Mouse (Mus musculus) regulatory T cell (primary cell): ENCODE data around the gene Plekha5.

Source experiments
- in situ Hi-C: fragments of 300-600 bp; cut with MboI, MseI; formaldehyde crosslinking; loops from one replicate; pipeline ENCODE4 v1.15.1; 2025; ENCODE audit warnings: high pct_unique_total_duplicates

The Plekha5 gene

DNA sequence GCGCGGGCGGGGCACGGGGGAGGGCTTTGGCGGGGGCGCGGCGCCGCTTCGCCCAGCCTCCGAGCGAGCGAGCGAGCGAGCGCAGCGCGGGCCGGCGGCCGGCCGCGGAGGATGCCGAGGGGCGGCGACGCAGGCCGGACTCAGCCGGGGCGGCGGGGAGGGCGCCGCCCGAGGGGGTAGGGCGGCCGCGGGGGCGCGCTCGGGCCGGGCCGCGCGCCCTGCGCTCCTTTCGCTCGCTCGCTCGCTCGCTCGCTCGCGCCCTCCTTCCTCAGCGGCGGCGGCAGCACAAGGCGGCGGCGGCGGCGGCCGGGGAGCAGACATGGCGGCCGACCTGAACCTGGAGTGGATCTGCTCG is at the start of gene Plekha5:
Gene Plekha5 (plus strand): TSS at position 209 of the 355 bp plus-strand sequence.
- in situ Hi-C loops, result no loop called here

DNA sequence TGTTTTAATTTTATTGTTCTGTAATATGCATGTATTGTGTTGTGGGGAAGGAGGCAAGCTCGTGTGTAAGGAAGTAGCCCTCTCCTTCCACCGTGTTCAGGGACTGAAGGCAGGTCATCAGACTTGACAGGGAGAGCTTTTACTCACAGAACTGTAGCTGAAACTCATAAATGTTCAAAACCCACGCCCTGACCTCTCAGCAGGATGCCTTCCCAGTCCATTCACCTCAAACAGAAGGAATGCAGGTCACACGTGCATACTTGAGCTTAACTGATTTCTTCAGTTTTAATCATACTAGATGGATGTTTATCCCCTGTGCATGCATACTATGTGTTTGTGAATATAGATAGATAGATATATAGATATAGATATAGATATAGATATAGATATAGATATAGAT is 48.2 kb upstream of the Plekha5 start:
- in situ Hi-C loops, result loop anchor here (10.0 kb wide), 1 partner anchor 1619 kb away; no protein-coding TSS in a partner anchor

DNA sequence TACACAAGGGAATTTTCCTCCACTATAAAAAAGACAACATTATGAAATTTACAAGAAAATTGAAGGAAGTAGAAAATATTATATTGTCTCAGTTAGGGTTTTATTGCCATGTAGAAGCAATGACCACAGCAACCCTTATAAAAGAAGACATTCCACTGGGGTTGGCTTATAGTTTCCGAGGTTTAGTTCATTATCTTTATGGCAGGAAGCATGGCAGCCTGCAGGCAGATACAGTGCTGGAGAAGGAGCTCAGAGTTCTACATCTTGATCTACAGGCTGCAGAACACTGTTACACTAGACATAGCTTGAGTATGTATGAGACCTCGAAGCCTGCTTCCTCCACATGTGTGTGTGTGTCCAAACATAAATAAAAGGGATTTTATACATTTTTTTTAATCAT is 43.3 kb upstream of the Plekha5 start:
- in situ Hi-C loops, result no loop called here

DNA sequence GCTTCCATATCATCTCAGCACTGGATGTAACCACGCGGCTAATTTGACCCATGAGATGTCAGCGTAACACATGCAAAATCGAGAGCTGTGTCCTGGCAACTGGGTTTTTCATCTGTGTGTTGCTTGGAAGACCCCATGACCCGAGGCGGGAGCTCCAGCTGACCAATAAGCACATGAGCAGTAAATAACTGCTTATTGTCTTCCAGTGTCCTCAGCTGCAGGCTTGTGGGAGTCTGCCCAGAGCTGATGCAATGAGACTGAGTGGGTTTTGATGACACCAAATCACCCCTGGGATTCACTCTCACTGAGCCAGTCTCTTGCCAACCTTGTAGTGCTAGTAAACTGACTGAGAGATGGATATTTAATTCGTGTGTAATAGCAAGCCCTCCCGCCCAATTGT is 42.7 kb upstream of the Plekha5 start:
- in situ Hi-C loops, result no loop called here

DNA sequence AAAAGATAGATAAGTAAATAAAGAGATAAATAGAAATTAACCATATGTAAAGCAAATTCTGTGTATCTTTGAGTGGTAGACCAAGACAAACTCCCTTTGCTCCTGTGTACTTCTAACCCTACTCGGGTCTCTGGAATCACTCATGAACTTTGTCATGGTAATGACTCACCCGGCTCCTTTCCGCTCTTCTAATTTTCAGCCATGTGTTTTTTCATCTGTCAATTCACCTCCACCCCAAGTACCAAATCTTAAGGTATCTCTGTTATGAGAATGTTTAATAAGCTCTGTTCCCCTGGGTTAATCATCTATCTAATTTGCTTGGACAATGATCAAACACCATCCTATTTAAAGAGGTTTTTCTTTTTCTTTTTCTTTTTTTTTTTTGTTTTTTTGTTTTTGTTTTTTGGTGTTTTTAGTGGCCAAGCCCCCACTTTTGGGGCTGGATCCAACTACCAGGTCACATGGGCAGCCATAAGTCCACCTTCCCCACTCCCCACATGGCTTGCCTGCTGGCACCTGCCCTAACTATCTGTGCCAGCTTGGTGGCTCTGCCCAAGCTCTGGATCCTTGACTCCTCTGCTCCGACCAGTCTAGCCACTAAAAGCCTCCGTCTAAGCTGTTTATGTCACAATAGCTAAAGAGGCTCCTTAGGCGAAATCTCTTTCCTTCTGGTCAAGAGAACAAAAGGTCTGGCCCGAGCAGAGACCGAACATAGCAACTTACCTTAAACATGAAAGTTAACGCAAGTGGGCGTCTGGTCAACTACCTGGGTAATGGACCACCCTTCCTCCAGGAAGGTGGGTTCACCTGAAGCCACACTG is 40.1 kb upstream of the Plekha5 start:
- in situ Hi-C loops, result no loop called here

DNA sequence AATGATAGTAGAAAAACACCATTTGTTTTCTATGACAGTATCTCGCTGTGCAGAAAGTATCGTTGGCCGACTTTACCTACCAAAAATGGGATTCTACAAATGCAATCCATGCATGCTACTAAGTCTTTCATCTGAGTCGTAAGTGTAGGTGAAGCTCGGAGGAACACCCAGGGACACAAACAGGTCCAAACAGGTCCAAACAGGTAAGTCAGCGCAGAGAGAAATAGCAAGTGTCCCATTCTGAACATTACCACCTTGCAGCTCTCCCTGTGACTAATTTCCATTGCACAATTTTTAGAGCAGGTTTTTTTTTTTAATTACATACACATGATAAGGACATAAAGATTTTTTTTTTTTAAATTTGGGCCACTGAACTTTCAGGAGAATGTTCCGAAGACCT is 27.2 kb upstream of the Plekha5 start:
- in situ Hi-C loops, result no loop called here

DNA sequence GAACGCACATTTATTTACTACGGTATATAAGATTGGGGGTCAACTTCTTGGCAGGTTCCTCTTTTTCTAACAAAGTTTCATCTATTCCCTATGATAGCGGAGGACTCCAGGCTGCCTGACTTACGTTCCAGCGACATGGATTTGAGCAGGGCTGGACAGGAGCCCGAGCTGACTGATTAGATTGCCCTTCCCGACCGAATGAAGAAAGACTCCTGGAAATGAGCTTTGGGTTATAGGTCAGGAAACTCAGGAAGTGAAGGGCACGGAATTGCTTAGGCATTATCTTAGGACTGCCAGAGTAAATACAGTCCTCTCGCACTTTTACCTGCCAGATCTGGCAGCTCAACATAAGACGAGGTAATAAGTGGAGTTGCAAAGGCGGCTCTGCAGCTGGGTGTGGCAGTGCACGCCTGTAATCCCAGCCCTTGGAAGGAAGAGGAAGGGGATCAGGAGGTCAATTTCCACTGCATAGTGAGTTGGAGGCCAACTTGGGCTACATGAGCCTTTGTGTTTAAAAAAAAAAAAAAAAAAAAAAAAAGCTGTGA is 21.0 kb upstream of the Plekha5 start:
- in situ Hi-C loops, result no loop called here

DNA sequence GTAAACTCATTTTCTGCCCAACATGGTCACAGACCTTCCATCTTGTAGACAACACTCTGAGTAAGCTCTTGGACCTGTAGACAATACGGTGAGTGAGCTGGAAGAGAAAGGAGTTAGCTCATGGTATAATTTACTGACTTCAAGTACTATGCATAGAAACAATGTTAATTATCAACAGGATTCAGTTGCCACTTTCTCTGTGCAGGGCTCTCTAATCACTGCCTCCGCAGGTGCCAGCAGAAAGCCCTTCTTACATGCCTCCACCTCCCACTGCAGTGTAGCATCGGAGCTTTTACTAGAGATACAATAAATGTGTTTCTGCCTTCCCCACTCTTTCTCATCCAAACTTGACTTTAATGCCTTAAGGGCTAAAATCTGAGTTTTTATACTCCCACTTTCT is 11.9 kb upstream of the Plekha5 start:
- in situ Hi-C loops, result no loop called here

DNA sequence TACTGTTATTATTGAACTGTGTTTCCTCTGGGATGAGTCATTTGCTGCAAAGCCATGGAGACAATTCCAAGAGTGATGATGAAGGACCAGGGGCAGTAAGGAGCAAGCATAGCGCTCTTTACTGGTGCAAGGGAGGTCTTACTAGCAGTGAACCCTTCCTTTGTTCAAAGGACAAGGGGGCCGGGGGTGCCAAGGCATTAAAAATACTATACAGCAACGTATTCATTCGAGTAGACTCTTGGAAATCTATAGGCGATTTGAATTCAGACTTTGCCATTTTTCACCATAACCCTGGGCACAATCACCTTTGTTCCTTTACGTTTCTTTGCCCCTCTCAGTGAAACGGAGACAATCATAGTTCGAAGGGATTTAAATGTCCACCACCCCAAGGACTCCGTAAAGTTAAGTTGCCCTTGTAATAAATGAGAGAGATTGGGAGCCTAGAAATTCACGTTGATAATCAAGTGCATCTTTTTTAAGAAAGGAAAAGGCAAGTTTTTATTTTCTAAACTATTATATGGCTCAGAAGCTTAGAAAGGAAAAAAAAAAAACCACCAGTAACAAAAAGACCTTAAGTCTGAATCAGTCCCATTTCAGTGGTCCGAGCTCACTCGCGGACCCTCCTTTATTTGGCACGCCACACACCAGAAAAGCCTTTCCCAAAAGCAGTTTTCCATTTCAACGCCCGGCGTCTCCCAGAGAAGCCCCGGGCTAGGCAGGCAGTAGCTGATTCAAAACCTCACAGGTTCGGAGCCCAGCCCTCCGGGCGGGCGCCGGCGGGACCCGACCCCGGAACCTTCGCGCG is 611 bp upstream of the Plekha5 start:
- in situ Hi-C loops, result no loop called here

DNA sequence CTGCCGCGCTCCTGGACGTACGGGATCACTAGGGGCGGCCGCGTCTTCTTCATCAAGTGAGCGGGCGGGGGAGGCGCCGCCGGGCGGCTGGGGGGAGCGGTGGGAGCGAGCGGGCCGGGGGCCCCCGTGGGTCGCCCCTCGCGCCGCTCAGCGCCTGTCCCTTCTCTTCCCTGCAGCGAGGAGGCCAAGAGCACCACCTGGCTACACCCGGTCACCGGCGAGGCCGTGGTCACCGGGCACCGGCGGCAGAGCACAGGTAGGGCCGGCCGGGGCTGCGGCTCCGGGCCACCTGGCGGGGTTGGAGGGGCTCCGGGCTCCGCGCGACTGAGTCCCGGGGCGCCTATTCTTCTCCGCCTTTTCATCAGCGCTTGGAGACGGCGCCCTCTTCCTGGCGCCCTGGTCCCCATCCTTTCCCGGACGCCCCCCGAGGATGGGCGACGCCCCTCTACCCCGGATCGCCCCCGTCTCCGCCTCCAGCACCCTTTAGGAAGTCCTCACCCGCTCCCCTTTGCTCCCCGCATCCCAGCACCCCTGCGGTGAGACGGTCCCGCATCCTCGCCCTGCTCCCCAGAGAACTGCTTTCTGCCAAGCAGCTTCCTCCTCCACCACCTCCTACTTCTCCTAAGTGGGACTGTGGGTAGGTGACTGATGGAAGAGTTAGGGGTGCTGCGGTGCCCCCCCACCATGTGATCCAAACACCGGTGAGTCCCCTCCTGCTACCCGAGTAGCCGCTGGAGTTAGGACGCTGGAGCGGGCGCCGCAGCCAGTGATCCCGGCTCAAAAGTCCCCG is 542 bp downstream of the Plekha5 start:
- in situ Hi-C loops, result no loop called here

DNA sequence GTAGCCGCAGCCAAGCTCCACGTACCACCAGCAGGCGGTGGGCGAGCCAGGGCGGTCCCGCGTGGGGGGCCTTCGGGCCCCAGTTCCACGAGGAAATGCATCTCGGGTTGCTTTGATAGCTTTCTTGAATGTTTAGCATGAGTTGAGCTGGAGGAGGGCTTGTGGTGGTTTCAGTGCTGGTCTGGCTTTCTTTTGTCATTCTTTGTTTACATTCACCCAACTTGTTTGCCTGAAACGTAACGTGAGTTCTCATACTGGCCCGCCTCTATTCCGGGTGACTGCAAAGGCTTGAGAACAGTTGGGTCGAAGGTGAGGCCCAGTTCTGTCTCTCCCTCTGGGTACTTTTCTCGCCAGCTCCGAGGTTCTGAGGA is 1.1 kb downstream of the Plekha5 start:
- in situ Hi-C loops, result no loop called here

DNA sequence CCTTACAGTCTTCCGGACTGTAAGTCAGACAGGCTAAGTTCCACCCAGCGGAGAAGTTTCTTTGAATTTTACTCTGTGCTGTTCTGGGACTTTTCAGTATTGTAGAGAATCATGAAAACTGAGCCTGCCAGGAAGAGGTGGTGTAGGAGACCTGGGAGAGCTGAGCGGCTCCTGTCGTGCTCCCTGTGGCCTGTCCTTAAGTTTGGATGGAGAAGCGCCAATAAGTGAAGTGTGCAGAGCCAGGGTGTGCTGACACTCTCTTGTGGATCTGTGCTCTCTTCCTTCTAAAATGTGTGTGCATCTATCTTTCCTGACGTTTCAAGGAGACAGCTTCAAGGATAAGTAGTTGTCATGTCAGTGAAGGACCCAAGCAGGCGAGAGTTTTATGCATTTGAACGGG is 5.4 kb downstream of the Plekha5 start:
- in situ Hi-C loops, result no loop called here

DNA sequence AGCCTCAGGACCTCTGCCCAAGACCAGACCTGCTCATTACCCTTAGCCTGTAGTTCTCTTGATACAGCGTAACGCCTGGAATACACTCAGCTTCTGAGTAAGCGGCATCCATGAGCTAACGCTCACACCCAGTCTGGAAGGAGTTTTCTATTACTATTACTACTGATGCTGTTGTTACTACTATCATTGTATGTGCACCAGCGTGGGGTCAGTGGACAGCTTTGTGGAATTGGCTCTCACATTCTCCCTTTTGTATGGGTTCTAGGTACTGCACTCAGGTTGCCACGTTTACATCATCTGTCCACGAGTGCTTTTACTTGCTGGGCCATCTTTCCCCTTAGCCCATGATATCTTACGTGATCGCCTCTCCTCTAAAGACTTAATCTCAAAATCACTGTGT is 8.5 kb downstream of the Plekha5 start:
- in situ Hi-C loops, result no loop called here

DNA sequence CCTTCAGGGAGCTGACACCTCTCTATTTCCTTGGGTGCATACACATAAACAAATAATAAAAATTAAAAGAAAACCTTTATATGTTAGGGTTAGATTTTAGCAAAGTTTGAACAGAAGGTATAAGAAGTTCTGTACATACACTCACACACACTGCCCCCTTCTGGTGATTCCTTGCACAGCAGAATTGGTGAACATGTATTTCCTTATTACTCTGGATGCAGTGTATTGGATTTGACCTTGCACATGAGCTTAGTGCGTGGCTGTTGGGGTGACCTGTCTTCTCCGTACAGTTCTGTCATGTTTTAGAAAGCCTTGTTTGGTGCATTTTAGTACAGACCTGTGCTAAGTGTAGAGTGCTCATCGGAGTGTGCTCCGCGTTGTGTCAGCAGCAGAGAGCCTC is 19.5 kb downstream of the Plekha5 start:
- in situ Hi-C loops, result no loop called here

DNA sequence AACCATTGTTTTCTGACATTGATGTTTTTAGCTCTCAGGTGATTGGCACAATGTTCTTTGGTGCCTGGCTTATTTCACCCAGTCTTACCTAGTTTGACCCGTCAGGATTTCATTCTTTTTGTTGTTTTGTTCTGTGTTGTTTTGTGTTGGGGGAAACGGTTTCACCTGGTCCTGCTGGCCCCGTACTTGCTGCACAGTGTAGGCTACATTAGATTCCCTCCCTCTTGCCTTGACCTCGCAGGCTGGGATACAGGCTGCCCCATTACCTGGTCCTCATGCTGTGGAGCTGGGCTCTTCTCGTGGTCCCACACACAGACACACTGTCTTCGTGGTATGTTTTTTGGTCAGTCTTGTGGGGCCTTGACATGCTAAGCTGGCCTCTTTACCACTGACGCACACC is 20.3 kb downstream of the Plekha5 start:
- in situ Hi-C loops, result no loop called here

DNA sequence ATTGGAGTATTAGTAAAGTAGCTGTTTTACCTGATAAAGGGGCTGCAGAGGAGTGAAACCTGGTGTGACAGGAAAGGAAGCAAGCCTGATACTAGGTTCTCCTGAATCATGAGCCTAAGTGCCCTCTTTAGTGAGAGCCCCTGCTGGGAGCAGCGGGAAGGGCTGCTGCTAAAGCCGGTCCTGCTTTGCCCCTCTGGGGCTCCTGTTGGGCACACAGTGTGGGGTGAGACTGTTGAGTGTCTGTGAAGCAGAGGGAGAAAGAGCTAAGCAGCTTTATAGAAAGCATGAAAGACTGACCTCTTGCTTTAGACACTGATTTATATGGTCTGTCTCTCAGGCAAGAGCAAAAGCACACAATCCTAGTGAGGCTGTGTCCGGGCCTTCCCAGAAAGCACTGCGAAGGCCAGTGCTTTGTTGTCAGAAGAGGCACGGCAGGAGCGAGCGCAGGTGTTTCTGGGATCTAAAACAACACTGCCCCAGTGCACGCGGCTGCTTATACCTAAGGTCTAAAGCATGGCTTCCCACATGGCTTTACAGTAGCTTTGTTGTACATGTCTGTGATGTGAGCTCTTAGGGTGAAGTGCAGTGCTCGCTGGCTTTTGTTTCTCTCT is 21.1 kb downstream of the Plekha5 start:
- in situ Hi-C loops, result no loop called here

DNA sequence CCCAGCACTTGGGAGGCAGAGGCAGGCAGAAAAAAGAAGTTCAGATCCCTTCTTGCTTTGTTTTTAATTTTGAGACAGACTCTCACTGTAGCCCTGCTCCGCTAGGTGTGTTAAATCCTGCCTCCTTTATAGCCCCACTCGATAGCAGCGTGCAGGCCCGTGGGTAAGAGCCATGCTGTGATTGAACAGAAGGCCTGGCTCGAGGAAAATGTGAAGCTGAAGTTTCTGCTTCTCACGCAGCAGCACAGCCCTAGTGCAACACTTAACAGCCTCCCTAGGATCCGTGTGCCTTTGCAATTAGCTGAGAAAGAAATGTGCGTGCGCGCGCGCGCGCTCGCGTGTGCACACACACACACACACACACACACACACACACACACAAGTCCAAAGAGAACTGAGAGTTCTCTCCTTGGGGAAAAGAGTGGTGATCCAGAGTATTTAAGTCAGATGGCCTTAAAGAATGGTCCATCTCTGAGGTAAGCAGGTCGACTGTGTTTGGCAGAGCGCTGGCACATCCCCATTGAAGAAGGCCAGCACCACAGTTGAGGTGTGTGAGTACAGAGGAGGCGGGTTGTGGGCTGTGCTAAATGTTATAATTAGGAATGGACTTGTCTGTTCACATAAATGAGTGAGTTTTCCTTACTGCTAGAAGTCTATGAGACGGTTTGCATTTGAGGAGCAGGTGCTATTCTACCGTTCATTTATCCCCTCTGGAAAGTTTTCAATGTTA is 24.3 kb downstream of the Plekha5 start:
- in situ Hi-C loops, result no loop called here

DNA sequence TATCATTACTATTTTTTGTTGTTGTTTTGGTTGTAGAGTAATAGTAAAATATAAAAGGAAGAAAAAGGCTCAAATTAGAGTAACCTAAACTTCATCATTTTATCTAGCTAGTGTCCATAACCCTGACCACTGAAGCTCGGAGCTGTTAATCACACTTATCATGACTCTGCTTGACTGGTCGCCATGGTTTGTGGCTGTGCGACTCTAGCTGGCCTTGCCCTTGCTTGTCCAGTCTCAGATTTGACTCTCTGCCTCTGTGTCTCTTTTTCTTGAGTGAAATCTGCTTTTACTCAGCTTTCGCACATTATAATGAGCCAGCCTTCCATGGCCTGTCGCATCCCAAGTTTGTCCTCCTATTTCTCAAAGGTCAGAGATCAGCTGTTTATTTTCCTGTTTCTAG is 26.8 kb downstream of the Plekha5 start:
- in situ Hi-C loops, result no loop called here

DNA sequence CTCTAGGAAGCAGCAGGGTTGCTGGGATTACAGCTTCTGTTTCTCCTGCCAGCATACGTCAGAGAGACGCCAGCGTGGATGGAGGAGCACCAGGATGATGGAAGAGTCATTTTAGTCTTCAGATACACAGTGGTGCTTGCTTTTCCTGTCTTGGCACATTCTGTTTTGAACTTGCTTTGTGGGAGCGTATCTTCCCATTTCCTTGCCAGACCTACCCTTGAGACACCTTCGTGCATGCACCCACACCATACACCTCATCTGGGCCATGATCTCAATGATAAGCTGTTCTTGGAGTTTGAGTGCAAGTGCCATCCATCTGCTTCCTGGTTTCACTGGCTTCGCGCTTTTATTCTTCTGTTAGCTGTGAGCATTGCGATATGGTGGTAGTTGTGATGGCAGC is 28.9 kb downstream of the Plekha5 start:
- in situ Hi-C loops, result no loop called here

DNA sequence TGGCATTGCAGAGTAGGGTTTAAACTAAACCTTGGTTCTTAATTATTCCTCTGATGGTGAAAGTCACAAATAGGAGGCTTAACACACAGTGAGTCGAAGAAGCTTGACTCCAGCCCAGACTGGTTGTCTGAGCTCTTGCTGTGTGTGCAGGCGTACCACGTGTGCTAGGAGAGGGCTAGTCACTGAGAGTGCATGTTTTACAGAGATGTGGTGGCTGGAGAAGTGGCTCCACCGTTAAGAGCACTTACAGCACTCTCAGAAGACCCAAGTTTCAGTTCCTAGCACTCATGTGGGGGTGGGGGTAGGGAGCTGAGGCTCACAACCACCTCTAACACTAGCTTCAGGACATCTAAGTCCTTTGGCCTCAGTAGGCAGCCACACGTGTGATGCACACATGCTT is 29.6 kb downstream of the Plekha5 start:
- in situ Hi-C loops, result no loop called here

DNA sequence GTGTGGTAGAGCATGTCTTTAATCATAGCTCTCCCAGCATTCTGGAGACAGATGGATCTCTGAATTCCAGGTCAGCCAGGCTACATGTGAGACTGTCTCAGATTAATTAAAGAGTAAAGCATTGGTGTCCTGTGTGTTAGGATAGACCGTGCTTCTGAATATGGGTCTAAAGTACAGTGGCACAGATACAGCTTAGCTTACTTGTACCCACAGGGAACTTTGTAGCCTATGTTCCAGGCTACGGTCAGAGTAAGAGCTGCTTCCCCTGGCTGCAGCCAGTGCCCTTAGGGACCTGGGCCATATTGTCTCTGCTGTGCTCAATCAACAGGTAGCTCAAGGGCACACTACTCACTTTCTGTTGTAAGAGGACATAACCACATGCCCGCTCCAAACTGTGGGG is 30.5 kb downstream of the Plekha5 start:
- in situ Hi-C loops, result no loop called here
